Mouse (Mus musculus) MEL (cell line): Measurements from ENCODE around the gene Olfr287. TPM values are rescaled to one million over a fixed set of nuclear protein-coding genes. Genes with fewer than 3 reads are reported as not detected.

Source experiments
- DNase-seq: peaks from one replicate; pipeline ENCODE4 v3.0.0; 2011; ENCODE audit warnings: low read depth, low spot score
- H3K27ac ChIP-seq: 2 replicates; pipeline ENCODE4 v1.5.1; 2012; ENCODE audit warnings: low read depth, mild to moderate bottlenecking, control low read depth, low read length, moderate library complexity; ENCODE audit not compliant: control insufficient read depth
- H3K27me3 ChIP-seq, 2 experiments: fragments of 150-350 bp in 1 of 2; sonication (generic) in 1 of 2; 2 replicates each; pipeline ENCODE4 v1.6.1; 2012; ENCODE audit warnings: low read length in 2 of 2, mild to moderate bottlenecking in 2 of 2, improper control_type of control experiment in 1 of 2, moderate library complexity in 1 of 2; ENCODE audit not compliant: insufficient read depth in 2 of 2, control insufficient read depth in 1 of 2
- H3K36me3 ChIP-seq, 2 experiments: 2 replicates each; pipeline ENCODE4 v1.6.1; 2012 to 2014; ENCODE audit warnings: low read length in 2 of 2, improper control_type of control experiment in 1 of 2, inconsistent platforms in 1 of 2, mild to moderate bottlenecking in 1 of 2; ENCODE audit not compliant: insufficient read depth in 2 of 2, control insufficient read depth in 1 of 2
- H3K4me1 ChIP-seq, 2 experiments: fragments of 150-350 bp in 1 of 2; sonication (generic) in 1 of 2; 2 replicates each; pipeline ENCODE4 v1.6.1; 2012; ENCODE audit warnings: low read length in 2 of 2, improper control_type of control experiment in 1 of 2, mild to moderate bottlenecking in 1 of 2; ENCODE audit not compliant: insufficient read depth in 2 of 2, control insufficient read depth in 1 of 2
- H3K4me3 ChIP-seq, 2 experiments: fragments of 150-350 bp in 1 of 2; sonication (generic) in 1 of 2; 2 replicates each; pipeline ENCODE4 v1.5.1; 2012; ENCODE audit warnings: low read depth in 2 of 2, low read length in 2 of 2, mild to moderate bottlenecking in 2 of 2, moderate library complexity in 2 of 2, control low read depth in 1 of 2, improper control_type of control experiment in 1 of 2; ENCODE audit not compliant: control insufficient read depth in 1 of 2, insufficient read depth in 1 of 2
- H3K79me2 ChIP-seq: 2 replicates; pipeline ENCODE4 v1.6.1; 2012; ENCODE audit warnings: mild to moderate bottlenecking, low read length, moderate library complexity; ENCODE audit not compliant: control insufficient read depth, poor library complexity, insufficient read depth
- H3K9ac ChIP-seq: 2 replicates; pipeline ENCODE4 v1.6.1; 2012; ENCODE audit warnings: low read depth, mild to moderate bottlenecking, control low read depth, low read length, moderate library complexity; ENCODE audit not compliant: control insufficient read depth, poor library complexity, severe bottlenecking
- H3K9me3 ChIP-seq: fragments of 150-350 bp; sonication (generic); replicated peaks from 2 replicates; pipeline ENCODE4 v1.6.1; 2012; ENCODE audit warnings: mild to moderate bottlenecking, low read length, improper control_type of control experiment, moderate library complexity; ENCODE audit not compliant: insufficient read depth
- CHD1 ChIP-seq: IDR thresholded peaks from 2 replicates; pipeline ENCODE4 v1.6.1; 2012; ENCODE audit warnings: low read depth, mild to moderate bottlenecking, inconsistent platforms, low read length, improper control_type of control experiment
- CTCF ChIP-seq, 3 experiments: IDR thresholded peaks in 2 of 3; conservative IDR thresholded peaks in 1 of 3; 2 replicates each; pipeline ENCODE4 v1.5.1; 2011 to 2012; ENCODE audit warnings: low read length in 3 of 3, low read depth in 2 of 3, mild to moderate bottlenecking in 2 of 3, improper control_type of control experiment in 1 of 3, inconsistent platforms in 1 of 3, mixed read lengths in 1 of 3, moderate library complexity in 1 of 3; ENCODE audit not compliant: control insufficient read depth in 1 of 3, insufficient read depth in 1 of 3, poor library complexity in 1 of 3, severe bottlenecking in 1 of 3
- HCFC1 ChIP-seq: IDR thresholded peaks from 2 replicates; pipeline ENCODE4 v1.6.1; 2012; ENCODE audit warnings: low read depth, mild to moderate bottlenecking, inconsistent platforms, low read length, improper control_type of control experiment, moderate library complexity
- JUND ChIP-seq: IDR thresholded peaks from 2 replicates; pipeline ENCODE4 v1.6.1; 2011; ENCODE audit warnings: low read depth, mild to moderate bottlenecking, improper control_type of control experiment, low read length
- KAT2A ChIP-seq: conservative IDR thresholded peaks from 2 replicates; pipeline ENCODE4 v1.6.1; 2012; ENCODE audit warnings: low read depth, low read length, improper control_type of control experiment, inconsistent platforms
- MAX ChIP-seq: IDR thresholded peaks from 2 replicates; pipeline ENCODE4 v1.6.1; 2011; ENCODE audit warnings: low read length, improper control_type of control experiment
- MYB ChIP-seq: IDR thresholded peaks from 2 replicates; pipeline ENCODE4 v1.6.1; 2011; ENCODE audit warnings: mild to moderate bottlenecking, low read depth, low read length, improper control_type of control experiment
- NELFE ChIP-seq: IDR thresholded peaks from 2 replicates; pipeline ENCODE4 v1.6.1; 2011; ENCODE audit warnings: low read depth, low read length, improper control_type of control experiment
- NRF1 ChIP-seq: IDR thresholded peaks from 2 replicates; pipeline ENCODE4 v1.6.1; 2014; ENCODE audit warnings: low read depth, mild to moderate bottlenecking, inconsistent platforms, low read length, improper control_type of control experiment, moderate library complexity; ENCODE audit not compliant: poor library complexity, insufficient read depth, severe bottlenecking
- RAD21 ChIP-seq: IDR thresholded peaks from 2 replicates; pipeline ENCODE4 v1.6.1; 2011; ENCODE audit warnings: mild to moderate bottlenecking, low read depth, low read length, improper control_type of control experiment
- TBP ChIP-seq: IDR thresholded peaks from 2 replicates; pipeline ENCODE4 v1.8.0; 2011; ENCODE audit warnings: low read depth, low read length, improper control_type of control experiment
- TCF12 ChIP-seq: IDR thresholded peaks from 2 replicates; pipeline ENCODE4 v1.6.1; 2014; ENCODE audit warnings: low read depth, mild to moderate bottlenecking, inconsistent platforms, low read length, improper control_type of control experiment, moderate library complexity
- USF2 ChIP-seq, 2 experiments: IDR thresholded peaks; 2 replicates each; pipeline ENCODE4 v1.6.1; 2011 to 2012; ENCODE audit warnings: improper control_type of control experiment in 2 of 2, low read length in 2 of 2, borderline replicate concordance in 1 of 2, inconsistent platforms in 1 of 2, low read depth in 1 of 2, mild to moderate bottlenecking in 1 of 2; ENCODE audit not compliant: insufficient read depth in 1 of 2
- polyA plus RNA-seq, 2 experiments: library from polyadenylated mRNA; stranded (reverse) in 1 of 2; unstranded in 1 of 2; fragments of >175 nt in 1 of 2; fragments of >200 nt in 1 of 2; gene quantifications; 2 replicates each; pipeline versions ENCODE4 v1.2.1 to v1.2.4; 2012; ENCODE audit warnings: low replicate concordance in 2 of 2, low read depth in 1 of 2; ENCODE audit not compliant: insufficient read length in 2 of 2, insufficient read depth in 1 of 2, missing spikeins in 1 of 2
- total RNA-seq: library from RNA; depleted of rRNA; stranded (reverse); fragments of 300-350 nt; gene quantifications from 2 replicates; pipeline ENCODE4 v1.2.3, GENCODE M21; 2012

Gene Olfr287
- total and polyA plus RNA-seq, 3 experiments = not detected

- Histone ChIP-seq H3K4me1 (no peaks in the 10 kb centered on the region), H3K36me3 (no peaks in the 10 kb centered on the region; a peak in 1 of 4 replicates), H3K4me3 (no peak within 1 kb of the TSS), H3K9ac (no peak within 1 kb of the TSS), H3K9me3 (no peaks in the 10 kb centered on the region), H3K27me3 (peaks cover 27 to 34% of the 10 kb centered on the region in 2 experiments), H3K27ac (no peak within 1 kb of the TSS), H3K79me2 (no peaks in the 10 kb centered on the region)
- TF ChIP-seq NRF1 (no peak), JUND (no peak), CTCF (IDR thresholded peaks at IDR 0.05 in 2 of 3, conservative IDR thresholded peaks at IDR 0.05 in 1 of 3; ENCODE audit: control insufficient read depth in 1 of 3, insufficient read depth in 1 of 3, low read depth in 2 of 3, low read length in 3 of 3, poor library complexity in 1 of 3, severe bottlenecking in 1 of 3) (no peak), MYB (no peak), RAD21 (no peak), NELFE (no peak), KAT2A (no peak), TCF12 (no peak), CHD1 (no peak), USF2 (IDR thresholded peaks at IDR 0.05; ENCODE audit: borderline replicate concordance in 1 of 2, insufficient read depth in 1 of 2, low read depth in 1 of 2, low read length in 2 of 2) (no peak)
- DNase-seq = no peak
Observed at GRCm38 (mm10) chr15:98195442-98195841, 25.4 kb downstream of the Olfr287 start, which contains the start of gene Olfr288. Gene Olfr288, minus strand, starts transcription at chr15:98195542.

GRCm38 (mm10) chr15:98184456-98184855 lies 36.4 kb downstream of the Olfr287 start:
- peaks cover 0 to 8% of the 10 kb centered on the region in 2 experiments; a peak in 3 of 4 replicates for H3K4me1 ChIP-seq
- TF ChIP-seq NRF1 (no peak), RAD21 (no peak), TBP (no peak), KAT2A (no peak), MAX (no peak), HCFC1 (no peak)
- H3K9me3 ChIP-seq = no peaks in the 10 kb centered on the region
- peaks cover 0 to 5% of the 10 kb centered on the region in 2 experiments; a peak in 1 of 4 replicates for H3K36me3 ChIP-seq
- no peaks in the 10 kb centered on the region for H3K79me2 ChIP-seq
- DNase-seq = no peak
- no peak overlapping the region for H3K27ac ChIP-seq
- H3K4me3 ChIP-seq = no peak overlapping the region
- H3K9ac ChIP-seq = no peak overlapping the region
- H3K27me3 ChIP-seq = peaks cover 21 to 26% of the 10 kb centered on the region in 2 experiments
